Mouse (Mus musculus) midbrain, embryonic 15.5 days (tissue): ENCODE measurements at regions not wholly inside any gene's neighbourhood (a gene's known extent, or its start where the extent isn't known, plus 50 kb on each side); places are given as distances from the start of the nearest gene placed in this dataset.

ENCODE experiments used
- ATAC-seq: fragments of 200-750 bp; cut with Nextera tagmentation; replicated peaks from 2 replicates; pipeline ENCODE4 v1.8.0; 2017; ENCODE audit warnings: moderate TSS enrichment
- H3K27ac ChIP-seq: fragments of 300-500 bp; sonication (generic); 2 replicates; pipeline ENCODE4 v1.5.1; 2015; ENCODE audit warnings: mild to moderate bottlenecking, inconsistent platforms
- H3K27me3 ChIP-seq: fragments of 300-500 bp; sonication (generic); replicated peaks from 2 replicates; pipeline ENCODE4 v1.6.1; 2015; ENCODE audit warnings: inconsistent platforms
- H3K36me3 ChIP-seq: fragments of 300-500 bp; sonication (generic); replicated peaks from 2 replicates; pipeline ENCODE4 v1.6.1; 2015; ENCODE audit warnings: inconsistent platforms
- H3K4me1 ChIP-seq: fragments of 300-500 bp; sonication (generic); 2 replicates; pipeline ENCODE4 v1.6.1; 2015; ENCODE audit warnings: inconsistent platforms
- H3K4me2 ChIP-seq: fragments of 300-500 bp; sonication (generic); 2 replicates; pipeline ENCODE4 v1.6.1; 2015; ENCODE audit warnings: inconsistent platforms, mild to moderate bottlenecking, moderate library complexity
- H3K4me3 ChIP-seq: fragments of 300-500 bp; sonication (generic); 2 replicates; pipeline ENCODE4 v1.5.1; 2015; ENCODE audit warnings: mild to moderate bottlenecking, inconsistent platforms
- H3K9ac ChIP-seq: fragments of 300-500 bp; sonication (generic); 2 replicates; pipeline ENCODE4 v1.6.1; 2015; ENCODE audit warnings: mild to moderate bottlenecking, inconsistent platforms
- H3K9me3 ChIP-seq: fragments of 300-500 bp; sonication (generic); 2 replicates; pipeline ENCODE4 v1.6.1; 2016; ENCODE audit warnings: inconsistent platforms
- whole genome bisulfite sequencing: fragments of 180-500 bp; shearing (Covaris S2); methylation state at CpG from one replicate; pipeline ENCODE4 v1.1.7; 2015; ENCODE audit warnings: mixed read lengths; 5-methylcytosine and 5-hydroxymethylcytosine counted together

DNA sequence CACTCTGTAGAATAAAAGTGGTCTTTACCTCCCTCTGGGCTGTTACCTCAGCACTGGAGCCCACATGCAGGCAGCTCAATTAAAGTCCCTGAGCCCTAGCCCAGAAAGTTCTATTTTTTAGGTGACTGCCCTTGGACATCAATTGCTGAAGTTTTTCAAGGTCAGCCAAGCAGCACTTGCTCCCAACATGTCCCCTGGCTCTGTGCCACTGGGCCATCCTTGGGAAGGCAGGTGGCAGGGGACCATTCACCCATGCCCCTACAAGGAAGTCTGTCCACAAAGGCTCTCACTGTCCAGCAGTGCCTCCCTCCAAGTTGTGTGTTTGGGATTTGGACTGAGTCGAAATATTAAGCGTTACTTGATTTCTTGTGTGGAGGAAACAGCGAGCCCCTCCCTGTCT is 112.6 kb upstream of the Kazn start:
- Histone ChIP-seq H3K27me3 (no peaks in the 10 kb centered on the region), H3K9ac (no peak overlapping the region), H3K4me3 (no peak overlapping the region), H3K4me2 (no peak overlapping the region), H3K36me3 (no peaks in the 10 kb centered on the region), H3K27ac (no peak overlapping the region), H3K4me1 (no peaks in the 10 kb centered on the region), H3K9me3 (no peaks in the 10 kb centered on the region)
- 90% methylated on average over 3 of the region's 3 CpGs for WGBS
- no peak for ATAC-seq

- no peaks in the 10 kb centered on the region for H3K9me3 ChIP-seq
- WGBS: 92% methylated on average over 8 of the region's 8 CpGs
- H3K4me2 ChIP-seq: no peak overlapping the region
- H3K27me3 ChIP-seq: no peaks in the 10 kb centered on the region
- no peak overlapping the region for H3K27ac ChIP-seq
- H3K4me3 ChIP-seq: no peak overlapping the region
- H3K36me3 ChIP-seq: no peaks in the 10 kb centered on the region
- ATAC-seq: no peak
- no peak overlapping the region for H3K9ac ChIP-seq
- H3K4me1 ChIP-seq: 0 out of 2 replicates have a peak, but pooled peaks cover 5% of the 10 kb centered on the region
Measured at GRCm38 (mm10) chr4:142350986-142351385, 111.8 kb upstream of the Kazn start.

GRCm38 (mm10) chr4:142348910-142349309 is 109.7 kb upstream of the Kazn start:
- 52% methylated on average over 6 of the region's 6 CpGs for WGBS
- no peak for ATAC-seq
- H3K4me2 ChIP-seq: no peak overlapping the region
- no peaks in the 10 kb centered on the region for H3K36me3 ChIP-seq
- H3K27me3 ChIP-seq: no peaks in the 10 kb centered on the region
- no peak overlapping the region for H3K4me3 ChIP-seq
- H3K9me3 ChIP-seq: no peaks in the 10 kb centered on the region
- H3K27ac ChIP-seq: no peak overlapping the region
- no peak overlapping the region for H3K9ac ChIP-seq
- peaks cover 12% of the 10 kb centered on the region; the same call in 1 of the 2 replicates for H3K4me1 ChIP-seq

DNA sequence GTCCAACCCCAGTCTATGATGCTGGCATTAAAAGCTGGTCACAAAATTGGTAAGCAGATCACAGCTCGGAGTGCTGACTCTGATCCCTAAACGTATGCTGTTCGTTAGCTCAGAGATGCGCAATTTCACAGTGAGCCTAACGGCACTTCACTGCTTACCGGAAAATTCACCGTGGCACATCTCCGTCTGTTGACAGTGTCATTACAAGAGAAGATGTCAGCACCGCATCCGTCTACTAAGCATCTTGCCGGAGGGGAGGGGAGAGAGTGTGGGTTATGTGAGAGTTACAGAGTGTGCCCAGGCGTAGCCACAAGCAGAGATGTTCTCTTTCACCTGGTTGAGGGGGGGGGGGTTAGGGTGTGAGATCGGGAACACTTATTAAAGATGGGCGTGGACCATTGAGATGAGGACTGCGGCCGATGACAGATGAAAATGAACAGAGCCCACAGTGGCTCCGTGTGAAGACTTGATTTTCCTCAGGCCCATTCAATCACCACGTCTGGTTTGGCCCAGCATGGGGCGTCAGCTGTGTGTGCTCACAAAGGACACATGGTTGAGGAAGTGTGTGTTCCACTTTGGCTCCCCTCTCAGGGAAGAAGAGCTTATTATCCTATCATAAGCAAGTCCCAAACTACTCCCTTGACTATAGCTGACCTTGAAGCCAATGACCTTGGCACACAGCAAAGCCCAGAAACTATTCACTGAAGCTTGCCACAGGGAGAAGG is 103.4 kb upstream of the Kazn start:
- Histone ChIP-seq H3K9ac (no peak overlapping the region), H3K27ac (0 out of 2 replicates have a peak overlapping the region, but pooled peaks have one; percentile 27), H3K36me3 (no peaks in the 10 kb centered on the region), H3K27me3 (no peaks in the 10 kb centered on the region), H3K9me3 (no peaks in the 10 kb centered on the region), H3K4me3 (no peak overlapping the region), H3K4me2 (no peak overlapping the region), H3K4me1 (peaks cover 48% of the 10 kb centered on the region)
- peak; percentile 21 for ATAC-seq
- 46% methylated on average over 19 of the region's 19 CpGs for WGBS

- no peak for ATAC-seq
- no peak overlapping the region for H3K4me3 ChIP-seq
- no peak overlapping the region for H3K4me2 ChIP-seq
- H3K27me3 ChIP-seq: no peaks in the 10 kb centered on the region
- H3K9me3 ChIP-seq: no peaks in the 10 kb centered on the region
- H3K9ac ChIP-seq: no peak overlapping the region
- peaks cover 46% of the 10 kb centered on the region for H3K4me1 ChIP-seq
- no peaks in the 10 kb centered on the region for H3K36me3 ChIP-seq
- H3K27ac ChIP-seq: no peak overlapping the region
- WGBS: 52% methylated on average over 4 of the region's 4 CpGs
Measured at GRCm38 (mm10) chr4:142341305-142341704, 102.1 kb upstream of the Kazn start.

DNA sequence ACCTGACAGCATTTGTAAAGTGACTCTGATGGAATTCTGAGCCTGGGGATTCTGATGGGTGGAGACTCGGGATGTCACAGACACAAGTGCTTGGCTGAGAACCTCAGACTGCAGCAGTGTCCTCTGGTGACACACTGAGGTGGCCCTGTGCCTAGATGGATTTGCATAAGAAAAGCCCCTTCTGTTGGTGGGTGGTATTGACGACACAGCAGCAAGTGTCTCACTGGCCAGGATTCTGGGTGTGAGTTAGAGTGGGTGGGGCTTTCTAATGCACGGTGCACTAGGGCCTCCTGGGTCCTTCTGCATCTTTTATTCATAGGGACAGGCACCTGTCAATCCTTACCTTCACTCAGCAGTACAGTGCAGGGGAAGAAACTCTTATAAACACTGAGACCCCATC is 100.9 kb upstream of the Kazn start:
- Histone ChIP-seq H3K4me1 (peaks cover 44% of the 10 kb centered on the region), H3K27me3 (no peaks in the 10 kb centered on the region), H3K36me3 (no peaks in the 10 kb centered on the region), H3K4me2 (no peak overlapping the region), H3K9me3 (no peaks in the 10 kb centered on the region), H3K27ac (no peak overlapping the region), H3K4me3 (no peak overlapping the region), H3K9ac (no peak overlapping the region)
- WGBS: 7% methylated on average over 3 of the region's 3 CpGs
- no peak; the same call in 1 of the 2 replicates for ATAC-seq

DNA sequence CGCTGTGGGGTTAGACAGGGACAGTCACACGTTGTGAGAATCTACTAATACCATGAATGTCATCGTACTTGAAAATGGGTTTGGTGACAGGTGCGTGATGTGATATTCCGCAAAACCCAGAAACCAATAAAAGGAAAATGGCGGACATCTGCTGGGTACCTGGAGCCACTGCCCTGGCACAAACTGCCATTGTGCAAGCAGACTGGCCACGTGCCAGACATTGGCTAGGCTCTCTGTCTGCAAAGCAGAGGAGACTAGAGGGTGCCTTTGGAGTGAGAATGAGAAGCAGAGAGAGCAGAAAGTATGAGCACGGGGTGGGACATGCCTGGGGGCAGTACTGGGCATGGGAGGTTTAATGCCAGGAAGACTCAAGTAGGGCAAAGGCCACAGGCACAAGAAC is 98.5 kb upstream of the Kazn start:
- 73% methylated on average over 8 of the region's 8 CpGs for WGBS
- Histone ChIP-seq H3K9ac (no peak overlapping the region), H3K4me2 (no peak overlapping the region), H3K4me1 (peaks cover 32% of the 10 kb centered on the region), H3K36me3 (no peaks in the 10 kb centered on the region), H3K27ac (peak overlapping the region; percentile 59; the same call in 1 of the 2 replicates), H3K27me3 (no peaks in the 10 kb centered on the region), H3K4me3 (no peak overlapping the region), H3K9me3 (no peaks in the 10 kb centered on the region)
- no peak for ATAC-seq

GRCm38 (mm10) chr4:142336943-142337342 is 97.7 kb upstream of the Kazn start:
- peak; percentile 34 for ATAC-seq
- Histone ChIP-seq H3K9me3 (no peaks in the 10 kb centered on the region), H3K36me3 (no peaks in the 10 kb centered on the region), H3K4me2 (no peak overlapping the region), H3K27ac (peak overlapping the region; percentile 59; the same call in 1 of the 2 replicates), H3K9ac (no peak overlapping the region), H3K4me3 (no peak overlapping the region), H3K27me3 (no peaks in the 10 kb centered on the region), H3K4me1 (peaks cover 25% of the 10 kb centered on the region)
- 30% methylated on average over 2 of the region's 2 CpGs for WGBS

GRCm38 (mm10) chr4:142334084-142334483 is 94.9 kb upstream of the Kazn start:
- Histone ChIP-seq H3K4me1 (0 out of 2 replicates have a peak, but pooled peaks cover 3% of the 10 kb centered on the region), H3K36me3 (no peaks in the 10 kb centered on the region), H3K4me2 (no peak overlapping the region), H3K9ac (no peak overlapping the region), H3K4me3 (no peak overlapping the region), H3K27me3 (no peaks in the 10 kb centered on the region), H3K27ac (no peak overlapping the region), H3K9me3 (no peaks in the 10 kb centered on the region)
- WGBS: 84% methylated on average over 7 of the region's 7 CpGs
- ATAC-seq: no peak

DNA sequence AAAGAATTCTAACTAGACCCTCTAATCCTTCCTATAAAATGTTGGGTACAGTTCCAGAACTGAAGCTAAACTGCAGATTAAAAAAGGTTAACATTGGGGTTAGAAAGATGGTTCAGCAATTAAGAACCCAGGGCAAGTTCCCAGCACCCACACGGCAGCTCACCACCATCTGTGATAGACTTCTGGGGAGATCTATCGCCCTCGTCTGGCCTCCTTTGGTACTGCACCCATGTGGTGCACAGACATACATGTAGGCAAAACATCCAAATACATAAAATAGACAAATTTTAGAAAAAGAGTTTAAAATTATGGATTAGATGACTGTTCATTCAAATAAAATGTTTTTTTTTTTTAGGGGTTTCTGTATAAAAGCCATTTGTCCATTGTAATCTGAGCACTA is 91.4 kb upstream of the Kazn start:
- H3K4me3 ChIP-seq: no peak overlapping the region
- H3K9ac ChIP-seq: no peak overlapping the region
- ATAC-seq: no peak
- no peaks in the 10 kb centered on the region for H3K27me3 ChIP-seq
- H3K4me2 ChIP-seq: no peak overlapping the region
- no peaks in the 10 kb centered on the region for H3K9me3 ChIP-seq
- no peaks in the 10 kb centered on the region for H3K36me3 ChIP-seq
- H3K27ac ChIP-seq: no peak overlapping the region
- 95% methylated on average over 3 of the region's 3 CpGs for WGBS
- no peaks in the 10 kb centered on the region for H3K4me1 ChIP-seq

DNA sequence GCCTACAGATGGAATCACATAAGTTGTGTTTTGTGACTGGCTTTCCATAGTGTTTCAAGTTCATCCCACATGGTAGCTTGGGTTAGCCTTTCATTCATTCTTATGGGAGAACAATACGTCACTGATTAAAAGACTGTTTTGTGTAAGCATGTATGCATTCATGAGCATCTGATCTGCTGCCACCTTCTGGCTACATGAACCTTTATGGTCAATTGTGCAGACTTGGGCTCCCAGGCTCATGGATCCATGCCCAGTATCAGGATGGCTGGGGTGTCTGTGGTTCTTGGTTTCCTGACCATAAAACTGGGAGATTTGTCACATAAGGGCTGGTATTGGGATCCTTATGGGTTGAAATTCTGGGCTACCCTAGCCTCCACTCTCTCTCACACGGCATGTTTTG is 90.4 kb upstream of the Kazn start:
- no peaks in the 10 kb centered on the region for H3K36me3 ChIP-seq
- no peak overlapping the region for H3K27ac ChIP-seq
- H3K4me1 ChIP-seq: no peaks in the 10 kb centered on the region
- H3K27me3 ChIP-seq: no peaks in the 10 kb centered on the region
- no peaks in the 10 kb centered on the region for H3K9me3 ChIP-seq
- WGBS: 85% methylated on average over 2 of the region's 2 CpGs
- no peak overlapping the region for H3K4me2 ChIP-seq
- no peak overlapping the region for H3K9ac ChIP-seq
- no peak for ATAC-seq
- H3K4me3 ChIP-seq: no peak overlapping the region

DNA sequence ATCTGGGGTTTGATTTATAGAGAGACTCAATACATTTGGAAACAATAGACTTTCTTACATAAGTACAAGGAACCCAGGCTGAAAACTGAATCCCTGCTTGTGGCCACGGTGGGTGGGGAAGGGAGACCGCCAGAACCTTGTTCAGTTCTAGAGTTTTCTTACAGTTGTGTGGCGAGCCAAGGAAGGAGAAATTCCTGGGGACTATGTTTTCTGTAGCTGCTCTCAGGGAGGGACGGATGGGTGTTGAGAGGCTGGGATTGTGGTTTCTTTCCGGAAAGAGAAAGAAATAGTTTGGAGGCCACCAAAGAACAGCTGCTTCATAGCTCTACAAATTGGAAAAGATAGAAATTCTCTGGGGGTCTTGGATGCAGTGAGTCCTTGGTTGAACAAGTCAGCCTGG is 87.3 kb upstream of the Kazn start:
- Histone ChIP-seq H3K9me3 (no peaks in the 10 kb centered on the region), H3K4me3 (no peak overlapping the region), H3K4me2 (no peak overlapping the region), H3K4me1 (no peaks in the 10 kb centered on the region), H3K27me3 (no peaks in the 10 kb centered on the region), H3K27ac (no peak overlapping the region), H3K36me3 (no peaks in the 10 kb centered on the region), H3K9ac (no peak overlapping the region)
- 88% methylated on average over 5 of the region's 5 CpGs for WGBS
- ATAC-seq: no peak

- peak; percentile 46; the same call in 1 of the 2 replicates for ATAC-seq
- Histone ChIP-seq H3K4me1 (peaks cover 7% of the 10 kb centered on the region; the same call in 1 of the 2 replicates), H3K9ac (no peak overlapping the region), H3K27me3 (no peaks in the 10 kb centered on the region), H3K9me3 (no peaks in the 10 kb centered on the region), H3K36me3 (no peaks in the 10 kb centered on the region), H3K4me2 (no peak overlapping the region), H3K4me3 (no peak overlapping the region), H3K27ac (peak overlapping the region; percentile 8)
- 31% methylated on average over 14 of the region's 14 CpGs for WGBS
Measured at GRCm38 (mm10) chr4:142321209-142321863, 82.1 kb upstream of the Kazn start.
